Mouse (Mus musculus): ENCODE data around the gene Carnmt1.

The Carnmt1 gene

GRCm38 (mm10) chr19:18670608-18671007 lies at the start of gene Carnmt1:
TSS of gene Carnmt1 (plus strand) at chr19:18670764.
- DNase-seq (ENCODE audit: low spot score in 2 of 2): peak; percentile 99

- DNase-seq (ENCODE audit: low spot score in 2 of 2): no peak
These were observed 46.7 kb upstream of the Carnmt1 start for GRCm38 (mm10) chr19:18623894-18624293.

GRCm38 (mm10) chr19:18629589-18629988 lies 41.0 kb upstream of the Carnmt1 start:
- no peak for DNase-seq (ENCODE audit: low spot score in 2 of 2)

- peak; percentile 25 to 34 for DNase-seq (ENCODE audit: low spot score in 2 of 2)
These were observed 40.1 kb upstream of the Carnmt1 start for GRCm38 (mm10) chr19:18630221-18631119.

GRCm38 (mm10) chr19:18631161-18631643 lies 39.4 kb upstream of the Carnmt1 start:
- peak; percentile 71 to 72 for DNase-seq (ENCODE audit: low spot score in 2 of 2)

GRCm38 (mm10) chr19:18631644-18632219 lies 38.8 kb upstream of the Carnmt1 start, which contains the start of the genes Ostf1 and Nmrk1:
TSS of gene Ostf1 (minus strand) at chr19:18631823.
TSS of gene Nmrk1 (plus strand) at chr19:18631950.
- DNase-seq (ENCODE audit: low spot score in 2 of 2): peak; percentile 96 to 98

- peak; percentile 26 to 28 for DNase-seq (ENCODE audit: low spot score in 2 of 2)
These were observed 38.1 kb upstream of the Carnmt1 start for GRCm38 (mm10) chr19:18632231-18633185.

GRCm38 (mm10) chr19:18637954-18638353 lies 32.6 kb upstream of the Carnmt1 start:
- no peak for DNase-seq (ENCODE audit: low spot score in 2 of 2)

- peak; percentile 48 to 61 for DNase-seq (ENCODE audit: low spot score in 2 of 2)
These were observed 31.6 kb upstream of the Carnmt1 start for GRCm38 (mm10) chr19:18638949-18639348.

- no peak for DNase-seq (ENCODE audit: low spot score in 2 of 2)
These were observed 31.0 kb upstream of the Carnmt1 start for GRCm38 (mm10) chr19:18639552-18639951.

GRCm38 (mm10) chr19:18641001-18641400 lies 29.6 kb upstream of the Carnmt1 start:
- no peak for DNase-seq (ENCODE audit: low spot score in 2 of 2)

- DNase-seq (ENCODE audit: low spot score in 2 of 2): no peak
These were observed 27.2 kb upstream of the Carnmt1 start for GRCm38 (mm10) chr19:18643411-18643810.

- no peak for DNase-seq (ENCODE audit: low spot score in 2 of 2)
These were observed 26.5 kb upstream of the Carnmt1 start for GRCm38 (mm10) chr19:18644084-18644483.

- DNase-seq (ENCODE audit: low spot score in 2 of 2): no peak
These were observed 24.2 kb upstream of the Carnmt1 start for GRCm38 (mm10) chr19:18646397-18646796.

- peak; percentile 53 to 58 for DNase-seq (ENCODE audit: low spot score in 2 of 2)
These were observed 23.6 kb upstream of the Carnmt1 start for GRCm38 (mm10) chr19:18646853-18647420.

GRCm38 (mm10) chr19:18647775-18648557 lies 22.6 kb upstream of the Carnmt1 start:
- no peak for DNase-seq (ENCODE audit: low spot score in 2 of 2)

GRCm38 (mm10) chr19:18648558-18648945 lies 22.0 kb upstream of the Carnmt1 start:
- DNase-seq (ENCODE audit: low spot score in 2 of 2): no peak

- DNase-seq (ENCODE audit: low spot score in 2 of 2): no peak
These were observed 20.6 kb upstream of the Carnmt1 start for GRCm38 (mm10) chr19:18649955-18650354.

GRCm38 (mm10) chr19:18650473-18650872 lies 20.1 kb upstream of the Carnmt1 start:
- no peak for DNase-seq (ENCODE audit: low spot score in 2 of 2)

- DNase-seq (ENCODE audit: low spot score in 2 of 2): no peak
These were observed 18.0 kb upstream of the Carnmt1 start for GRCm38 (mm10) chr19:18652592-18652991.
